Mouse (Mus musculus): ENCODE results near the gene Zbtb26. TPM values are rescaled to one million over a fixed set of nuclear protein-coding genes. Genes with fewer than 3 reads are reported as not detected.

The Zbtb26 gene
- polyA plus RNA-seq, 1 experiment from 2014 or later: 8.7 TPM

DNA sequence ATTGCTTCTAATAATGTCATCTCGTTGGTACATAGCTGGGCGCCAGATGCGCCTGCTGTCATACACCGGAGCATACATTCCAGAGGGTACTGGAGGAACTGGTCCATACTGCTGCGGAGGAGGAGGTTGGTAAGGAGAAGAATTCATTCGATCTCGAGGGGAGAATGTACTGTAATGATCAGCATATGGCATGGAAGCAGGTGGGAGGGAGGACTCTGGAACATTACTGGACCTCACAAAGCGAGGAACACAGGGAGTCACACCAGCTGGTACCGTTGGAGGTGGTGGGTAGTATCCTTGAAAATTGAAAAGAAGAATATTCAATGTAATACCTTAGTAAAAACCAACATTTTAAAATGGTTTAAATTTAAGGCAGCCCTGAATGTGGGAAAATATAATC is 60.0 kb downstream of the Zbtb26 start:
- no peaks in the 10 kb centered on the region for H3K4me1 ChIP-seq (ENCODE audit: control insufficient read depth, insufficient read depth, low read length)
- H3K4me2 ChIP-seq (ENCODE audit: low read length): no peak overlapping the region
- no peak overlapping the region for H3K4me3 ChIP-seq (ENCODE audit: low read depth, low read length)
- ATAC-seq: no peak
- H3K9me3 ChIP-seq (replicated peaks; ENCODE audit: control insufficient read depth, low read length): no peaks in the 10 kb centered on the region
- WGBS: 94% methylated on average over 9 of the region's 9 CpGs
- H3K9ac ChIP-seq (ENCODE audit: low read length): no peak overlapping the region
- H3K27ac ChIP-seq (ENCODE audit: low read depth, low read length): no peak overlapping the region
- no peaks in the 10 kb centered on the region for H3K27me3 ChIP-seq (replicated peaks; ENCODE audit: control insufficient read depth, insufficient read depth, low read length)
- H3K36me3 ChIP-seq (ENCODE audit: control insufficient read depth, insufficient read depth, low read length): peaks cover 51% of the 10 kb centered on the region
- DNase-seq (ENCODE audit: low spot score): no peak

Other genes starting within 250 kb of the Zbtb26 start
- not detected in 2 replicates for gene Olfr366, start 231.6 kb downstream of the Zbtb26 start, polyA plus RNA-seq (2014; fragmentation: Nextera tagmentation; extraction: Ambion mirVana)
- gene Olfr368, start 116.6 kb downstream of the Zbtb26 start, polyA plus RNA-seq (2014; fragmentation: Nextera tagmentation; extraction: Ambion mirVana): not detected in 2 replicates
- 81.9 and 84.5 TPM in 2 replicates for gene Pdcl, start 83.8 kb downstream of the Zbtb26 start, polyA plus RNA-seq (2014; fragmentation: Nextera tagmentation; extraction: Ambion mirVana)
- 19.2 and 24.9 TPM in 2 replicates for gene Rc3h2, start 20.2 kb downstream of the Zbtb26 start, polyA plus RNA-seq (2014; fragmentation: Nextera tagmentation; extraction: Ambion mirVana)
- 10.5 and 11.4 TPM in 2 replicates for gene Zbtb6, start within 50 bp of the Zbtb26 start, polyA plus RNA-seq (2014; fragmentation: Nextera tagmentation; extraction: Ambion mirVana)
- gene Rabgap1, start 144 bp upstream of the Zbtb26 start, polyA plus RNA-seq (2014; fragmentation: Nextera tagmentation; extraction: Ambion mirVana): 69.6 and 85.6 TPM in 2 replicates
- 20.4 and 25.9 TPM in 2 replicates for gene Gpr21, start 73.2 kb upstream of the Zbtb26 start, polyA plus RNA-seq (2014; fragmentation: Nextera tagmentation; extraction: Ambion mirVana)

All from forebrain, embryonic 14.5 days (tissue).